Mouse (Mus musculus) neutrophil, adult 5-6 weeks (primary cell): ENCODE measurements around the gene Mrpl49. TPM values are rescaled to one million over a fixed set of nuclear protein-coding genes. Genes with fewer than 3 reads are reported as not detected.

Source experiments
- ATAC-seq: fragments of 151-379, 151-347 bp; 2 replicates; pipeline ENCODE4 v1.8.0; 2017; ENCODE audit warnings: mild to moderate bottlenecking, moderate TSS enrichment; ENCODE audit not compliant: insufficient number of reproducible peaks, poor library complexity, low FRiP score, severe bottlenecking; ENCODE audit errors: extremely low read depth
- total RNA-seq: library from RNA; stranded (forward); fragments of 200-1000 nt; gene quantifications from 2 replicates; pipeline ENCODE4 v1.2.3, GENCODE M21; 2017

Mrpl49 gene
- total RNA-seq, 1 experiment from 2014 or later = 29.2 TPM

- no peak for ATAC-seq
Measured at GRCm38 (mm10) chr19:6013691-6014090, 43.9 kb downstream of the Mrpl49 start.

- no peak for ATAC-seq
Measured at GRCm38 (mm10) chr19:6009137-6009536, 48.4 kb downstream of the Mrpl49 start.

- ATAC-seq = no peak
Measured at GRCm38 (mm10) chr19:6007013-6007412, 50.6 kb downstream of the Mrpl49 start.

GRCm38 (mm10) chr19:6005541-6005940, 52.0 kb downstream of the Mrpl49 start:
- ATAC-seq = no peak

Other genes starting within 250 kb of the Mrpl49 start
- 32.9 and 38.6 TPM in 2 replicates for gene Frmd8, start 182.5 kb downstream of the Mrpl49 start, total RNA-seq
- gene Slc25a45, start 180.0 kb downstream of the Mrpl49 start, total RNA-seq = 56.6 and 64.7 TPM in 2 replicates
- gene Tigd3, start 163.6 kb downstream of the Mrpl49 start, total RNA-seq = 1.4 and 1.5 TPM in 2 replicates
- 80.0 and 104 TPM in 2 replicates for gene Dpf2, start 144.8 kb downstream of the Mrpl49 start, total RNA-seq
- gene Cdc42ep2, start 133.0 kb downstream of the Mrpl49 start, total RNA-seq = 3.8 and 4.8 TPM in 2 replicates
- gene Pola2, start 93.6 kb downstream of the Mrpl49 start, total RNA-seq = 32.8 and 36.8 TPM in 2 replicates
- gene Slc22a20, start 71.6 kb downstream of the Mrpl49 start, total RNA-seq = 0.47 and 1.1 TPM in 2 replicates
- 142 and 147 TPM in 2 replicates for gene Capn1, start 41.9 kb downstream of the Mrpl49 start, total RNA-seq
- 42.1 and 45.3 TPM in 2 replicates for gene Syvn1, start 11.2 kb downstream of the Mrpl49 start, total RNA-seq
- gene Fau, start 59 bp upstream of the Mrpl49 start, total RNA-seq = 2,994 and 3,021 TPM in 2 replicates
- 18.4 and 20.3 TPM in 2 replicates for gene Znhit2, start 3.4 kb upstream of the Mrpl49 start, total RNA-seq
- gene Tm7sf2, start 10.6 kb upstream of the Mrpl49 start, total RNA-seq = 5.6 and 8.1 TPM in 2 replicates
- 67.0 and 73.7 TPM in 2 replicates for gene Vps51, start 19.4 kb upstream of the Mrpl49 start, total RNA-seq
- gene Tmem262, start 22.2 kb upstream of the Mrpl49 start, total RNA-seq = 1.5 TPM in 1 of 2 replicates, not detected in the other
- gene Gm28374, start 24.5 kb upstream of the Mrpl49 start, total RNA-seq = 0.74 TPM in 1 of 2 replicates, not detected in the other
- gene Zfpl1, start 27.2 kb upstream of the Mrpl49 start, total RNA-seq = 51.9 and 52.8 TPM in 2 replicates
- 0.35 TPM in 1 of 2 replicates, not detected in the other for gene Cdca5, start 27.2 kb upstream of the Mrpl49 start, total RNA-seq
- not detected in 2 replicates for gene AC131692.1, start 36.6 kb upstream of the Mrpl49 start, total RNA-seq
- not detected in 2 replicates for gene Naaladl1, start 48.0 kb upstream of the Mrpl49 start, total RNA-seq
- gene Sac3d1, start 60.9 kb upstream of the Mrpl49 start, total RNA-seq = 2.2 and 3.1 TPM in 2 replicates
- 9.1 and 9.8 TPM in 2 replicates for gene Snx15, start 70.5 kb upstream of the Mrpl49 start, total RNA-seq
- 1.2 TPM in 1 of 2 replicates, not detected in the other for gene Batf2, start 83.2 kb upstream of the Mrpl49 start, total RNA-seq
- gene Arl2, start 83.8 kb upstream of the Mrpl49 start, total RNA-seq = 14.0 and 15.2 TPM in 2 replicates
- not detected in 2 replicates for gene Majin, start 126.6 kb upstream of the Mrpl49 start, total RNA-seq
- not detected in 2 replicates for gene Gpha2, start 168.6 kb upstream of the Mrpl49 start, total RNA-seq
- gene Ppp2r5b, start 178.1 kb upstream of the Mrpl49 start, total RNA-seq = 21.8 and 22.1 TPM in 2 replicates
- gene Atg2a, start 183.9 kb upstream of the Mrpl49 start, total RNA-seq = 43.0 and 49.3 TPM in 2 replicates
- gene Ehd1, start 218.9 kb upstream of the Mrpl49 start, total RNA-seq = 126 and 148 TPM in 2 replicates
- gene Cdc42bpg, start 248.7 kb upstream of the Mrpl49 start, total RNA-seq = 4.4 and 10.9 TPM in 2 replicates